Mouse (Mus musculus): ENCODE measurements around the gene Themis3.
"Not testable (repeated sequence)": the region's sequence is repeated elsewhere in the genome, so short reads cannot be mapped to it uniquely, and the experiment has no call there.

Gene Themis3

DNA sequence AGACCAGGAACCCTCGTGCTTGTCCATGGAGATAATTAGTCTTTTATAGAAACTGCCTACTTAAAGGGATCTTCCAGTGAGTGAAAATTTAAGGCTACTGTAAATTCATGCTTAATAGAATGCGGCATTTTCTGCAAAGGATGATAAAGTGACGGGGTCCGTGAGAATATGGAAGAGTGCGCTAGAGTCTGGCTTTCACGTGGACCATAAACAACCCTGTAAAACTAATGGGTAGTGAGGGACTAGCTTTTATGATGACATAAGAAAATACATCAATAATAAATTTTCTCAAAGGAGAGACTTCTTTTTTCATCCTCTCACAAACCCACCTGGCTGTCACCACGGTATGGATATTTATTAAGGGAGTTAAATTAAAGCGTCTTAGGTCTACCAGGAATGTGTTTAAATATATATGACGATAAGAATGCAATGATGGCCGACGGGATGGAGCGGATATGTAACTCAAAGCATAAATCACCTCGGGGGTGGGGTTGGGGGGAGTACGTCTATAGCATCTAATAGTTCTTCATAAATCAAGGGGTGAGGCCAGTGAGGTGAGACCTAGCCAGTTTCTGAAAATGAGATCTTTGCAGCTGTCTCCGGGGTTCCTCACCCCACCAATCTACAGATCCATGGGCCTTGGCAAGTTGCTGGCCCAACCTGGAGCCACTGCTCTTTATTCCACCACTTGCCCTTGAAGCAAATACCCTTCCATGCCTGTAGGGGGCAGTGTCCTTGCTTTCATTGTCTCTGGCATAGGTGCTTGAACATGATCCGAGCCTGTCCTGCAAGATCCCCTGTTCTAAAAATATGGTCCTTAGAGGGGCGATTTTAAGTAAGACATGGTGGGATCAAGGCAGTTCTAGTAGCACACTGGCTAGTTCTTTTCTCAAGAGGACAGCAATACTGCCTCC, 35.8 kb downstream of the Themis3 start:
- no peak for DNase-seq (ENCODE audit: low spot score in 2 of 2)

GRCm38 (mm10) chr17:66552690-66553089, 41.7 kb downstream of the Themis3 start:
- no peak for DNase-seq (ENCODE audit: low spot score in 2 of 2)

DNA sequence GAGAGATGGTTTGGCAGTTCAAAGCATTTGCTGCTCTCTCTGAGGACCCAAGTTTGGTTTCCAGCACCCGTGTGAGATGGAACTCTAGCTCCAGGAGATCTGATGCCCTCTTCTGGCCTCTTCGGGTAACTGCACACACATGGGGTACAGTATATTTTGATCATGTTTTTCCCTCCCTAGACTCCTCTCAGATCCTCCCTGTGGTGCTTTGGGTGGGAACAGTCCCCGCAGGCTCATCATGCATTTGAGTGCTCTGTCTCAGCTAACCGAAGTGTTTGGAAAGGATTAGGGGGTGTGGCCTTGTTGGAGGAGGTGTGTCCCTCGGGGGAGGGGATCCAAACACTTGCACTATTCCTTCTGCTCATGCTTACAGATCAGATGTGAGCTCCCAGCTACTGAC, 43.9 kb downstream of the Themis3 start:
- DNase-seq (ENCODE audit: low spot score in 2 of 2) = no peak

DNA sequence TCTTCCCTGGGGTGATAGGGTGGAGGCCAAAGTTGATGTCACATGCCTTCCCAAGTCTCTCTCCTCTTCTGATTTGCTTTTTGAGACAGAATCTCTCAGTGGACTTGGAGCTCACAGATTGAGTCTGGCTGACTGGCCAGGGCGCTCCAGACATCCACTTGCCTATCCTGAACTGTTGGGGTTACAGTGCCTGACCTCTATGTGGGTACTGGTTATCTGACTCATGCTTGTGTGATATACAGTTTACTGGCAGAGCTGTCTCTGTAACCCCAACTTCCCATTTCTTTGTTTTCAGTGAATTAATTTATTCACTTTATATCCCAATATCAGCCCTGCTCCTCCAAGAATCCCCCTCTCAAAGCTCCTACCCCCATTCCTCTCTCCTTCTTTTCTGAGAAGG, 62.1 kb downstream of the Themis3 start:
- DNase-seq (ENCODE audit: low spot score in 2 of 2) = no peak

DNA sequence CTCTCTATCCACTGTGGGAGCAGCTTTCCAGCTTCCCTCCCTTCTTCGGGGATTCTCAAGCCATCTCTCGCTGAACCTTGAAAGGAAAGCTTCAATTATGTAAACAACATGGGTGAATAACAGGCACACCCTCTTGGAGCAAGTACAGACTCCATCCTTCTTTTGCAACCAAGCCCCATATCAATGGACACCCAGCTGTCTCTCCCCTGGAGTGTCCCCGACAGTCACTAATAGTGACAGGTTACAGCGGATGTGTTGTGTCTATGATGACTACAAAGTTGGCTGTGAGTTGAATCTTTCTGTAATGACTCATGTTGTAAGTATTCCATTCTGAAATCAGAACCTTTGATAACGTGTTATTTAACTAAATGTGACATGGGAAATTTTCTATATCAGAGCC, 71.0 kb downstream of the Themis3 start:
- DNase-seq (ENCODE audit: low spot score in 2 of 2) = no peak

GRCm38 (mm10) chr17:66522631-66523030, 71.8 kb downstream of the Themis3 start:
- not testable (repeated sequence) for DNase-seq (ENCODE audit: low spot score in 2 of 2)

DNA sequence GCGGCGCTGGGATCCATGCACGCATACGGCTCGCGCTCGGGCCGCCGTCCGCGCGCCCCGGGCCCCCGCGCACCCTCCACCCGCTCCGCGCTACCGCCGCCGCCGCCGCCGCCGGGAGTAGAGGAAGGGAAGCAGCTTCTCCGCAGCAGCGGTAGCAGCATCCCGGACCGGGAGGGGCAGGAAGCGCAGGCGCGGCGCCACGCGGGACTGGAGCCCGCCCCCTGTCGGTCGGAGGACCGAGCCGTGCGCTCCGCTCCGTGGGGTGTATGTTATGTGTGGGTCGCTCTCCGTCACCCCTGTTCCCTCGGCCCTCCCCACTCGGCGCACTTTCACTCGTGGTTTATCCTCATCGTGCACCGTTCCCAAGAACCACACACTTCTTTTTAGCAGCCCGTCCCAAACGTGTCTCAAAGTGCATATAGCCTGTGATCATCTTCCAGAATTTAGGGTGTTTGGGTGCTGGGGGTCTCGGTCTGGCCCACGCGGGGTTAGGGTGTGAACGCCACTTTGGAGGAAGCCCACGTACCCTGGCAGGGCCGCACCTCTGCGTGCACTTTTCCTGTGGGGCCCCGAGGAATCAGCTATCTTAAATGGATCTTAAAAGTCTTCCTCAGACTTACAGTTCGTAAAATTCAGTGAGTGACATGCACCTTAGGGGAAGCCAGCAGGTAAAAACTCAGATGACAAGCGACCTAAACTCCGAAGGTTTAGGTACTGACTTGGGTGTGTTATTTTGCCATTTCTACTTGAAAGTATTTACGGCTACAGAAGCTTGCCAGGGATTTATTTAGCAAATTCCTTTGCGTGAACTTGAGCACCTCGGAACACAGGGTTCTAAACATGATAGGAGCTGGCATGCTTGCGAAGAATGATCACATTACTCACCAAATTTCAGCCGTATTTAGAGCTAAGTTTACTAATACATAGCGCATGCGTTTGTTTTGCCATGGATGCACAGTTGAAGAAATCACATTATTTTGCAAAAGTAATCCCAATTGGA, 74.6 kb downstream of the Themis3 start, which contains the start of gene Rab12:
Rab12 (minus strand) TSS at position 176 of the 1,000 bp plus-strand sequence.
- DNase-seq (ENCODE audit: low spot score in 2 of 2) = peak; percentile 71 to 84

- peak in 1 of 2 experiments; percentile 11 for DNase-seq (ENCODE audit: low spot score in 2 of 2)
Observed at GRCm38 (mm10) chr17:66518877-66519553, 75.4 kb downstream of the Themis3 start.

DNA sequence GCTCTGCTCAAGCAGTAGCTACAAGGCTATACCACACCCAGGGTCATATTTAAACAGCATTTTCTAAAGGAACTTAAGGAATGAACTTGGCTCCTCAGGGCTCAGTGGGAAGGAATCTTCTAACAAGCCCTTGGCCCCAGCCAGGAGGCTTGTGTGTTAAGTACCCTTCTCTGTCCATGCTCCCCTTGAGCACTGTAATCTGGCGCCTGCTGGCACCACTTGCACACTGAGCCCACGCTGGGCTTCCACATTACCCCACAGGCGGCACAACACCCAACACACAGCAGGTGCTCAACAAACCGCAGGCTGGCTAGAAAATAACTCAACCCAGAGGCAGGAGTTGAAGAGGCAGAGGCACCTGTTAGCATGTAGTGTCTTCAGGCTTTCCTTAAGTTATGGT, 77.5 kb downstream of the Themis3 start:
- no peak for DNase-seq (ENCODE audit: low spot score in 2 of 2)

DNA sequence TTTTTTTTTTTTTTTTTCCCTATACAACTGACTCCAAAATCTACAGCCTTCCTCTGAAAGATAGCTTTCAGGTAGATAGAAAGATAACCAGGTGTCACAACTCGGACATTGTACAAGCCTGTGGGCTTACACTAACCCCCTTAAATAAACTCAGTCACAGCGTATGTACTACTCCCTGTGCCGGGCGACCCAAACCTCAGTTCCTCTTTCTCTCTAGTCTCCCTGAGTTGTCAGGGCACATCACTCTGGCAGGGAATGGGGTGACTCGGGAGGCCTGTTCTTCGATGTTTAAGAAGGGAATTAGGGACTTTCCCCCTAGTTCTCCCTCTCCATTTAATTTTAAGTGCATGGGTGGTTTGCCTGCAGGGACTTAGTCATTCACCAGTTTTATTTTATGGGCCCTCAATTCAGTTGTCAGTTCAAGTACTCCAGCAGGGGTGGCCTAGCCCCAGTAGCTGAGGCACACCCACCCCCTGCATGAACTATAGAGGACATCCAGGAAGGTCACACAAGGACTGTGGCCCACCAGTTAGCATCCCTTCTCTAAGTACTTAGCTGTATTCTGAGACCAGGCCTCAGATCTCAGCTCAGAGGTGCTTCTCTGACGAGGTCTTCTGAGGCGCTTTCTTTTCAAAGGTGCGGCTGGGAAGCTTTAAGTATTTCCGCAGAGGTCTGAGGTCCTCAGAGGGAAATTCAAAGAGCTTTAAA, 80.0 kb downstream of the Themis3 start:
- DNase-seq (ENCODE audit: low spot score in 2 of 2) = no peak

GRCm38 (mm10) chr17:66512202-66512956, 82.0 kb downstream of the Themis3 start:
- no peak for DNase-seq (ENCODE audit: low spot score in 2 of 2)

GRCm38 (mm10) chr17:66510221-66510683, 84.2 kb downstream of the Themis3 start:
- DNase-seq (ENCODE audit: low spot score in 2 of 2) = no peak

DNA sequence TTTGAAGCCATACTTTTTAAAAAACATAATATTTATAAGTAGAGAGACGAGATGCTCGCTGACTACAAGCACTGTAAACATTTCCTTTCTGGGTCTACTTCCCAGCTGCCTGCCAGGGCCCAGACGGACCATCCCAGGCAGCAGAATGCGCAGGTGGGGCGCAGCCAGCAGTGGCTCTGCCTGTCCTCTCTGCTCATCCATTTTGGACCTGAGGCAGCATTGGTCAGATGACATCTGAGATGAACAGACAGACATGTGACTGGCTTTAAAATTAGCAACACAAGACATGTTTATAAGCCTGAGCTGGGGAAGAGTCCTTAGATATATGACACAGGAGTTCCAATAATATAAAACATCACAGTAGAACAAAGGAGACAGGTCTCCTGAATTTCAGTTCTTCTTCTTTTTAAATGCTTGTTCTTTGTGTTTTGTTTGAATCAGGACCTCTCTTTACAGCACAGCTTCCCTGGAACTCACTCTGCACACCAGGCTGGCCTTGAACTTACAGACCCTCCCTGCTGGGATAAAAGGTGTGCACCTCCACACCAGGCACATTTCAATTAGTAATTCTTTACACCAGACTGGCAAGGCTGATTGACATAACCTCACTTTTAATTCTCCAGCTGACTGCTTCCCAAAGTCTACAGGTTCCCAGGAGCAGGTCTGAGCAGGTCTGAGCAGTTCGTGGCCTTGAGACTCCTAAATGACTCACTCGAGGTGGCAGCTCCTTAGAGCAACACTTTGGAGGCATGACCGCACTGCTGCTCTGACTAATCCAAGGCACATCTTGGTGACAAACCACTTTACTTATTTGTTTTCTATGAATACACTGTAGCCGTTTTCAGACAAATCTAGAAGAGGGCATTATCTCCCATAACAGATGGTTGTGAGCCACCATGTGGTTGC, 87.1 kb downstream of the Themis3 start:
- DNase-seq (ENCODE audit: low spot score in 2 of 2) = no peak

DNA sequence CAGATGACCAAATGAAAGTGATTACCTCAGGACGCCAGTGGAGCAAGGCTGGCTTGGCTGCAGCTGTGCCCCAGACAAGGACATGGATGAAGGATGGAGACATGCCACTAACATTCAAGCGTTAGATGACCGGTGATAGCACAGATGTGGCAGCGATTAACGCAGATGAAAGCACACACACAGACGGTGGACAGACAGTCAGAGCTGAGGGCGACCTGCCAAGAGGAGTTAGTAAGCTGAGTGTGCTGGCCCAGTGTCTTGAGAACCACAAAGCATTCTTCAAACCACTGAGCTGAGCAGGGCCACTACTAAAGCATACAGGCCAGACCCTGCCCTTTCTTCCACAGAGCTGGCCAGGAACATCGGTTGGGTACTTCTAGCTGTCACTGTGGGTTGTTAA, 89.5 kb downstream of the Themis3 start:
- DNase-seq (ENCODE audit: low spot score in 2 of 2) = no peak

Measured in spleen, postnatal 14 days (tissue).